Mouse (Mus musculus): ENCODE results near the gene Fyn. TPM values are rescaled to one million over a fixed set of nuclear protein-coding genes. Genes with fewer than 3 reads are reported as not detected.

The Fyn gene
- polyA plus RNA-seq, 1 experiment from 2014 or later = 34.1 TPM

DNA sequence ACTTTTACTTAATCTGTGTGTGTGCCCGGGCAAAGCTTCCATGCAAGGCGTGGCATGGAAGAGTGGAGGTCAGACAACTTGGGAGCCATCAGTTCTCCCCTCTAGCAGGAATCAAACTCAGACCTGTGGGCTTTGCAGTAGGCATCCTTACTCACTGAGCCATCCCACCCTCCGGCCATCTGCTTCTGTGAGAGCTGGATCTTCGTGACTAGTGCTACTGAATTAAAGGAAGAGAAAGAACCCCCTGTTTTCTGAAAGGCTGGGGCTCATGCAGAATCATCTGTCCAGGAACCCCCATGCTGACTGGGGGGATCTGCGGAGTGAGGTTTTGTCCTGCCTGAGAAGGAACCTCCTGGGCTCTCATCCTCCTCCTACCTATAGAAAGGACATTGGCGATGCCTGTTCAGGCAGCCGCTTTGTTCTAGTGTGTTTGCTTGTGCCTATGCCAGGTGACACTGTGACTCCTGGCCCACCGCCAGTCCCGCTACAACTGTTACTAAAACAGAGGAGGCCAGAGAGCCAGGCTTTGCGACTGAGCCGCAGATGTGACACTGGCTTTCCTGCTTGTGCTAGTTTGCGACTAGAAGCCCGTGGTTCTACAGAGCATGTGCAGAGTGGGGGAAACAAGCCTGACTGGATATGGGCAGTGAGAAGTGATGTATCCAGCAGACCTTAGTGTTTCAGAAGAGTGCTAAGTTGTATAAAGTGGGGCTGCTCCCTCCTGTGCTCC, 133.5 kb downstream of the Fyn start:
- H3K4me2 ChIP-seq = no peak overlapping the region
- no peak overlapping the region for H3K4me3 ChIP-seq
- peaks cover 42% of the 10 kb centered on the region for H3K4me1 ChIP-seq
- no peak overlapping the region for H3K27ac ChIP-seq
- H3K9ac ChIP-seq = no peak overlapping the region
- 77% methylated on average over 13 of the region's 13 CpGs for WGBS
- no peaks in the 10 kb centered on the region for H3K36me3 ChIP-seq
- no peaks in the 10 kb centered on the region for H3K9me3 ChIP-seq
- no peak for ATAC-seq (ENCODE audit: insufficient number of reproducible peaks, insufficient read depth, low FRiP score, low TSS enrichment, low read depth)
- no peaks in the 10 kb centered on the region for H3K27me3 ChIP-seq

DNA sequence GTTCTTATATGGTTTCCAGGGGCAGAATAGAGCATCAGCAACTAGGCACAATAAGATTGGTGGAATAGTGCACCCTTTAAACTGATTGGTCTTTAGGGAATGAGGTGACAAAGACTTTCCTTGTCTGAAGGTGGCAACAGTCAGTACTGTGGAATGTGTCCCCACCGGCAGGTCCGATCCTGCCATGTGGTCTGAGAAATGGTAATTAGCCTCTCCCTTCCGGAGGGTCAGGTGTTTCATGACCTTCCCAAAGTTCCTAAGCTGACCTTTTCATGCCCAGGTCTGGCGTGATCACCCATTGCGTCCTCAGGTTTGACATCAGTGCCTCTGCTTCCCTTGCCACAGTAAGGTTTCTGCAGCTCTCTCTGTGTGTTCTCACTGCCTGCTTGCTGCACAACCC, 134.7 kb downstream of the Fyn start:
- no peak for ATAC-seq (ENCODE audit: insufficient number of reproducible peaks, insufficient read depth, low FRiP score, low TSS enrichment, low read depth)
- no peaks in the 10 kb centered on the region for H3K9me3 ChIP-seq
- no peaks in the 10 kb centered on the region for H3K27me3 ChIP-seq
- no peak overlapping the region for H3K27ac ChIP-seq
- no peaks in the 10 kb centered on the region for H3K36me3 ChIP-seq
- no peak overlapping the region for H3K4me3 ChIP-seq
- H3K4me1 ChIP-seq = peaks cover 45% of the 10 kb centered on the region
- H3K9ac ChIP-seq = no peak overlapping the region
- WGBS = 63% methylated on average over 5 of the region's 5 CpGs
- no peak overlapping the region for H3K4me2 ChIP-seq

DNA sequence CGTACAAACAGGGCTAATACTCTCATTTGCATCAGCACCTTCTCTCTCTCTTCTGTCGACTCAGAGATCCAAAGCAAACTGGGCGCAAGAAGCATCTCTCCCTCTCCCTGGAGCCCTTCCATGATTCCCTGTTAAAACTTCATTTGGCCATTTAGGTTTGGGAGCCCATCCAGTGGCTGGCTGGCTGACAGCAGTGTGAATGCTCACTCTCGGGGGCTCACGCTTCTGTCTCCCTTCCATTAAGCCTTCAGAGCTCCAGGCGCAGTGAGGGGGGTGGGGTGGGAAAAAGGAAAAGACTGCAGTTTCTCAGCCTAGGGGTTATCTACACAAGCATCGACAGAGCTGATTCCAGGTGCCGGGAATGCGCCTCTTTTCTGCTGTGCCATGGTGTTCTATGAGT, 136.4 kb downstream of the Fyn start:
- Histone ChIP-seq H3K4me3 (no peak overlapping the region), H3K9ac (0 out of 2 replicates have a peak overlapping the region, but pooled peaks have one; percentile 11), H3K4me1 (peaks cover 54% of the 10 kb centered on the region), H3K27ac (no peak overlapping the region), H3K4me2 (no peak overlapping the region), H3K9me3 (no peaks in the 10 kb centered on the region), H3K27me3 (no peaks in the 10 kb centered on the region), H3K36me3 (no peaks in the 10 kb centered on the region)
- 42% methylated on average over 9 of the region's 9 CpGs for WGBS
- no peak for ATAC-seq (ENCODE audit: insufficient number of reproducible peaks, insufficient read depth, low FRiP score, low TSS enrichment, low read depth)

DNA sequence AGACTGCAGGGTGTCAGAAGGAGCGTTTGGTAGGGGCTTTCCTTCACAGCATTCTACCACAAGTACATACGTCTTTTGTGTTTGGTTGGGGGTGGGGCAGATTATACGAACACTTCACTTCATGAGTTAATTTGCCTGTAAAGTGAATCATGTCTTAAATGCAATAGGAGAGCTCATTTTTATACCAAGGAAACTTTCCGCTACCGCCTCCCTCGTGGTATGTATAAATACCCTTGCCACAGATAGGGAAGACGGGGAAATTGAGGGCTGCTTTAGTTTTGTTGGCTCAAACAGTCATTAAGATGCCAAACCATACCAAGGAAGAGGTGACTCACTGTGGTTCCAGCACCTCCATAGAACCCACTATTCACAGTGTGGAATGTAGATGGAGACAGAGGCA, 137.0 kb downstream of the Fyn start:
- H3K9ac ChIP-seq = no peak overlapping the region
- peaks cover 60% of the 10 kb centered on the region for H3K4me1 ChIP-seq
- WGBS = 71% methylated on average over 7 of the region's 7 CpGs
- H3K4me2 ChIP-seq = no peak overlapping the region
- H3K9me3 ChIP-seq = no peaks in the 10 kb centered on the region
- no peak overlapping the region for H3K27ac ChIP-seq
- H3K4me3 ChIP-seq = no peak overlapping the region
- H3K36me3 ChIP-seq = no peaks in the 10 kb centered on the region
- no peak for ATAC-seq (ENCODE audit: insufficient number of reproducible peaks, insufficient read depth, low FRiP score, low TSS enrichment, low read depth)
- H3K27me3 ChIP-seq = no peaks in the 10 kb centered on the region

DNA sequence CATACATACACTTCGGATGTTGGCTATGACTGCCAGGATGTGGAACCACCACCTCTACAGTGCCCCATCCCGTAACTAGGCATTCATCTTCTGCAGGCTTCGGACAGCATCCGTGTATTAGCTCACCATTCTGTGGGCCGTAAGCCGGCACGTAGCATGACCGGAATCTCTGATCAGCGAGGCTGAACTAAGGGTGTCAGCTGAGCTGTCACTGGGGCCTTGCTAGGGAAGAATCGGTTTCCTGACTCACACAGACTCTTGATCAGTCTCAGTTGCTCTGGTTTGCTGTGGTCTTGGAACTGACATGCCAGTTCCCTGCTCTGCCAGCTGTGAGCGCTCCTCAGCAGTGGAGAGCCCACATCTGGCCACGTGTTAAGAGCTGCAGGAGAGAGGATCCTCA, 137.7 kb downstream of the Fyn start:
- no peak overlapping the region for H3K4me2 ChIP-seq
- H3K36me3 ChIP-seq = no peaks in the 10 kb centered on the region
- no peak for ATAC-seq (ENCODE audit: insufficient number of reproducible peaks, insufficient read depth, low FRiP score, low TSS enrichment, low read depth)
- WGBS = 77% methylated on average over 12 of the region's 12 CpGs
- peaks cover 65% of the 10 kb centered on the region for H3K4me1 ChIP-seq
- no peak overlapping the region for H3K9ac ChIP-seq
- H3K27ac ChIP-seq = no peak overlapping the region; the same call in 1 of the 2 replicates
- no peaks in the 10 kb centered on the region for H3K9me3 ChIP-seq
- H3K27me3 ChIP-seq = no peaks in the 10 kb centered on the region
- no peak overlapping the region for H3K4me3 ChIP-seq

DNA sequence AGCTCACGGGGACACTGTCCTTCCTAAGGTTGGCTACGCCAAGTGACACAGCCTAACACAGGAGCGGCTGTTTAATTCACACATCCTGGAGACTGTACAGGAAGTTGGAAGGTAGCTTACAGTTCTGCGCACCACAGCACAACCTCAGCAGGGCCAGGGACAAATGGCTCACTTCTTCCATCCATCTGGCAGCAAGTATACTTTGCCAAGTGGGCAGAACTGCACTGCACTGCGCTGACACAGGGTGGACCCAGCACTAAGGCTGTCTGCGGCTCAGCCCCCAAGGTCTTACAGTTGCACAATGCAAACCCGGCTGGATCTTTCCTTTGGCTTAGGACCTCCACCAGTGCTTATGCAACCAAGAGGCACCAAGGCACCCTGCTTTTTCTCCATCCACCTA, 138.2 kb downstream of the Fyn start:
- 81% methylated on average over 7 of the region's 7 CpGs for WGBS
- Histone ChIP-seq H3K4me3 (no peak overlapping the region), H3K4me1 (peaks cover 61% of the 10 kb centered on the region), H3K27ac (no peak overlapping the region), H3K4me2 (no peak overlapping the region), H3K36me3 (no peaks in the 10 kb centered on the region), H3K9ac (no peak overlapping the region), H3K27me3 (no peaks in the 10 kb centered on the region), H3K9me3 (no peaks in the 10 kb centered on the region)
- no peak for ATAC-seq (ENCODE audit: insufficient number of reproducible peaks, insufficient read depth, low FRiP score, low TSS enrichment, low read depth)

DNA sequence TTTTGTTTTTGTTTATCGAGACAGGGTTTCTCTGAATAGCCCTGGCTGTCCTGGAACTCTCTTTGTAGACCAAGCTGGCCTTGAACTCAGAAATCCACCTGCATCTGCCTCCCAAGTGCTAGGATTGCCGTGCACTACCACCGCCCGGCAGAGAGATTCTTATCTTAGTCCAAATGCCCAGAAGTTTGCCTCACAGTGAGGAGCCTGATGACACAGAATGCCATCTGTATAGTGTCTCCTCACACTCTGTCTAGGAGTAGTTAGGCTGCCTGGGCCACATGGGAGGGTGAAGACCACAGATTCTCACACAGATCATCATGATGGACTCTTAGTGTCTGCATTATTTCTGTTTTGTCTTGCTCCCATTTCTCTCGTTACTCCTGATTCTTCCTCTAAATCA, 140.1 kb downstream of the Fyn start:
- 83% methylated on average over 5 of the region's 5 CpGs for WGBS

DNA sequence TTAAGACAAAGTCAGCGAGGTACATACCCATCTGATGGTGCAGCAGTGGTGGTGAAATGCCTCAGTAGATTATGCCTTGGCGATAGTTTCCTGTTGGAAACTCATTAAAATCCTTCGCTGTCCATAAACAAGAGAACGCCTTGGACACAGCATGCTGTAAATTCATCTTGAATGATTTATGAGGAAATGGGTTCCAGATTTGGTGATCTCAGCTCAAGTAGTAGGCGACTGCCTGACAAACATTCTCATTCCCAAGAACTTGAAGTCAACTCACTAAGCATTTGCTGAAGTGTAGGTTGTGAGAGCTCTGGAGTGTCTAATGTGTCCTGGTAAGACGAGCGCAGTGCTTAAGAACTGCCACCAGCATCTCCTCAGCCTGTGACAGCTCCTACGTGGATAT, 141.3 kb downstream of the Fyn start:
- H3K27me3 ChIP-seq = no peaks in the 10 kb centered on the region
- no peak overlapping the region for H3K4me3 ChIP-seq
- H3K36me3 ChIP-seq = peaks cover 5% of the 10 kb centered on the region; the same call in 1 of the 2 replicates
- H3K4me2 ChIP-seq = no peak overlapping the region
- no peak overlapping the region; the same call in 1 of the 2 replicates for H3K27ac ChIP-seq
- peaks cover 49% of the 10 kb centered on the region for H3K4me1 ChIP-seq
- H3K9ac ChIP-seq = no peak overlapping the region
- no peaks in the 10 kb centered on the region for H3K9me3 ChIP-seq
- WGBS = 44% methylated on average over 8 of the region's 8 CpGs
- ATAC-seq (ENCODE audit: insufficient number of reproducible peaks, insufficient read depth, low FRiP score, low TSS enrichment, low read depth) = no peak

More for the DNA sequence above, 140.1 kb downstream of the Fyn start:
- peaks cover 53% of the 10 kb centered on the region for H3K4me1 ChIP-seq
- no peak overlapping the region for H3K4me3 ChIP-seq
- no peak overlapping the region for H3K9ac ChIP-seq
- ATAC-seq (ENCODE audit: insufficient number of reproducible peaks, insufficient read depth, low FRiP score, low TSS enrichment, low read depth) = no peak
- 0 out of 2 replicates have a peak, but pooled peaks cover 3% of the 10 kb centered on the region for H3K36me3 ChIP-seq
- no peak overlapping the region for H3K4me2 ChIP-seq
- H3K9me3 ChIP-seq = no peaks in the 10 kb centered on the region
- no peak overlapping the region for H3K27ac ChIP-seq
- H3K27me3 ChIP-seq = no peaks in the 10 kb centered on the region

DNA sequence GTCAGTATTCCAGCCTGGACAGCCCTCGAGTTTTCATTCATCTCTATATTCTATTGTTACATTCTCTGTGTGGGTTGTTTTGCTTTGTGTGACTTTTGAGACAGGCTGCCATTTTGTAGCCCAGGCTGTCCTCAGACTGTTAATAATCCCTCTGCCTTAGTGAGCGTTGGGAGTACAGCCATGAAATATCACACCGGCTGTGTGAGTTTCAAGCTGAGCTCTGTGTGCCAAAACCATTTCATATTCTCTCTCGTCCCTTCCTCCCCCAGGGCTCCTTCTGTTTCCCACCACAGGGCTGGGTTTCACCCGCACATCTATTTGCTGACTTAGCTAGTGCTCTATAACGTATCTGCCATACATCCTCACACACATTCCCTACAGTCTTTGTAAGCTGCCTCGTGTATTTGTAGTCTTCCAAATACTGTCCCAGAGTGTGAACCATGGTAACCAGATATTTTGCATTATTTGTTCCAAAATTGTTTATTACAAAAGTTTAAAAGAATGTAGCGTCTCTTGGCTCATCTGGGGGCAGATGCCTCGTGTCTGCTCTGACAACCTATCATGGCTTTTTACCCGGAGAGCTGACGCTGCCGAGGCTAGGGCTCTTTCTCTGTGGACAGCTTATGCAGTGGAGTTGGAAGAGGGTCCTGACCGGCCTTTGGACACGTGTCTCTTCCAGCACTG, 144.1 kb downstream of the Fyn start:
- Histone ChIP-seq H3K9me3 (no peaks in the 10 kb centered on the region), H3K4me1 (peaks cover 22% of the 10 kb centered on the region), H3K9ac (no peak overlapping the region), H3K4me2 (no peak overlapping the region), H3K27me3 (no peaks in the 10 kb centered on the region), H3K27ac (no peak overlapping the region), H3K4me3 (no peak overlapping the region), H3K36me3 (peaks cover 19% of the 10 kb centered on the region)
- 73% methylated on average over 14 of the region's 14 CpGs for WGBS
- ATAC-seq (ENCODE audit: insufficient number of reproducible peaks, insufficient read depth, low FRiP score, low TSS enrichment, low read depth) = no peak

DNA sequence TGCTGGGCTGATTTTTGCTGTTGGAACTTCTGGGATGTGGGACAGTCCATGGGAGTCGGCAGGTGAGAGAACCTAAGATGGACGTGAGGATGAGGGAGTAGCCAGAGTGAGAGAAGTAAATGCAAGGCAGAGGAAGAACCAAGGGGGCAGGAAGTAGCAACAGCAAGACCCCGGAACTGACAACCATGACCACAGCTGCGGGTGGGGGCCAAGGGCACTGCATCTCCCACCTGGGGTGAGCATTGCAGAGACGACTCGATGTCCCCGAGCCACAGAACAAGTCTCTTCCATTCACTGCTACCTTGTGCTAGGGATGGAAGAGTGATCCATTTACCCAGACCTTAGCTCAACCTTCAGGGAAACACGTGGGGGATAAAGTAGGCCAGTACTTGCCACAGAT, 146.3 kb downstream of the Fyn start:
- Histone ChIP-seq H3K27me3 (no peaks in the 10 kb centered on the region), H3K27ac (no peak overlapping the region), H3K4me3 (no peak overlapping the region), H3K4me2 (no peak overlapping the region), H3K9ac (no peak overlapping the region), H3K36me3 (peaks cover 19% of the 10 kb centered on the region), H3K9me3 (no peaks in the 10 kb centered on the region), H3K4me1 (peaks cover 21% of the 10 kb centered on the region)
- no peak for ATAC-seq (ENCODE audit: insufficient number of reproducible peaks, insufficient read depth, low FRiP score, low TSS enrichment, low read depth)
- WGBS = 90% methylated on average over 8 of the region's 8 CpGs

DNA sequence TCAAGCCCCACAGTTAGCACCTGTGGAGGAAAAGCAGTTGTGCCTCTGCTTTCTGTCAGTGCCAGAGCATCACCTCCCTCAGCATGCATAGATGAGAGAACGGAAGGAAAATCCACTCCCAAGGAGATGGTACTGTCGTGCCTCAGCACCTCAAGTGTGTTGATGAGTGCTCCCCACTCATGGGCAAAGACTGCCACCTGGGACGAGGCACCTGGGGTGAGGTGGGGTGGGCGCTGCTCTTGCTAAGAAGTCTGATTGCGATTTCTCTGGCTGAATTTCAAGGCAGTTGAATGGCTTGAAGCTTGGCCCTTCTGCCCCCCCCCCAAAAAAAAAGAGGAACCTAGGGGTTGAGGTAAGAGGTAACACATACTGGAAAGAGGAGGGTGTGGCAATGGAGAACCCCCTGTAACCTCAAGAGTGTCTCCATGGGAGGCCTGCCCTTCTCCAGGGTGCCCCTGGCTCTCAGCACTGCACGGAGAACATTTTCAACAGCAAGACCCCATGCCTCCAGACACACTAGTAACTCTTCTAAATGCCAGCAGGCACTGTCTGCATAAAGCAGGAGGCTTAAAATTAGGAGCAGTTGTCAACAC, 148.0 kb downstream of the Fyn start:
- no peak overlapping the region for H3K4me3 ChIP-seq
- H3K27ac ChIP-seq = no peak overlapping the region
- H3K36me3 ChIP-seq = peaks cover 19% of the 10 kb centered on the region
- ATAC-seq (ENCODE audit: insufficient number of reproducible peaks, insufficient read depth, low FRiP score, low TSS enrichment, low read depth) = no peak
- no peak overlapping the region for H3K4me2 ChIP-seq
- H3K9me3 ChIP-seq = no peaks in the 10 kb centered on the region
- H3K9ac ChIP-seq = no peak overlapping the region
- peaks cover 23% of the 10 kb centered on the region for H3K4me1 ChIP-seq
- no peaks in the 10 kb centered on the region for H3K27me3 ChIP-seq
- WGBS = 90% methylated on average over 6 of the region's 6 CpGs

DNA sequence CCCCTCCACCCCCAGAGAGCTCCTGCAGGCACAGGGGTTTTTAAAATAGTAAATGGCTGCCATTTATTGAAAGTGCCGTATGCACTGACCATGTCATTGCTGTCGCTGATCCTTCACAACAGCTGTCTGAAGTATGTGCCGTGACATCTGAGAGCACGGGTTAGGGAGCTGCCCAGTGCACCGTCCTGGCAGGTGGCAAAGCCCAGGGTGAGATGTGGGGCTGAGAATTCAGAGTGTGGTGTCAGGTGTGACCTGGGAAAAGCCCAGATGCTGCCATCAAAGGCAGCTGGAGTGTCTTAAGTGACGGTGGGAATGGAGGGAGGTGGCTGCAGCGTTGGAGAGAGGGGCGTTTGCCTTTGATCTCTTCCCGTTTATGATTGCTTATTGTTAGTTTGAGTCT, 148.7 kb downstream of the Fyn start:
- 61% methylated on average over 9 of the region's 9 CpGs for WGBS
- ATAC-seq (ENCODE audit: insufficient number of reproducible peaks, insufficient read depth, low FRiP score, low TSS enrichment, low read depth) = no peak
- no peak overlapping the region for H3K27ac ChIP-seq
- no peak overlapping the region for H3K4me2 ChIP-seq
- H3K9ac ChIP-seq = no peak overlapping the region
- peaks cover 30% of the 10 kb centered on the region for H3K4me1 ChIP-seq
- H3K36me3 ChIP-seq = peaks cover 19% of the 10 kb centered on the region
- no peaks in the 10 kb centered on the region for H3K27me3 ChIP-seq
- no peaks in the 10 kb centered on the region for H3K9me3 ChIP-seq
- no peak overlapping the region for H3K4me3 ChIP-seq

All from embryonic facial prominence, embryonic 13.5 days (tissue).